Mouse (Mus musculus): ENCODE results near the gene Otud7b.

Gene Otud7b
- long read RNA-seq, experiment 1, full-length matches to known transcripts = 2 of 6 reads
- long read RNA-seq, experiment 1, partial matches to known transcripts = 0 of 6 reads
- long read RNA-seq, experiment 1, other reads (novel, unspliced or antisense) = 4 of 6 reads
- long read RNA-seq, experiment 2, full-length matches to known transcripts = 4 of 15 reads
- long read RNA-seq, experiment 2, partial matches to known transcripts = 3 of 15 reads
- long read RNA-seq, experiment 2, other reads (novel, unspliced or antisense) = 8 of 15 reads

- intact Hi-C loops (cut with DNase I) = loop anchor here (1.0 kb wide), 1 partner anchor 153 kb away; no protein-coding TSS in a partner anchor
These were observed at the start of gene Otud7b for GRCm38 (mm10) chr3:96104261-96105065. TSS of gene Otud7b (plus strand) at chr3:96104527.

- intact Hi-C loops (cut with DNase I) = loop anchor here (10.0 kb wide), 1 partner anchor 170 kb away; the partner anchor contains the start of gene Ciart
These were observed 49.0 kb upstream of the Otud7b start for GRCm38 (mm10) chr3:96055294-96055693.

- intact Hi-C loops (cut with DNase I) = loop anchor here (10.0 kb wide), 1 partner anchor 171 kb away; the partner anchor contains the start of gene Ciart
These were observed 48.3 kb upstream of the Otud7b start for GRCm38 (mm10) chr3:96056031-96056430.

- intact Hi-C loops (cut with DNase I) = loop anchor here (10.0 kb wide), 1 partner anchor 173 kb away; the partner anchor contains the start of gene Ciart
These were observed 46.6 kb upstream of the Otud7b start for GRCm38 (mm10) chr3:96057747-96058204.

GRCm38 (mm10) chr3:96058231-96058896 lies 46.0 kb upstream of the Otud7b start, which contains the start of gene Vps45:
TSS of gene Vps45 (minus strand) at chr3:96058466.
- intact Hi-C loops (cut with DNase I) = loop anchor here (10.0 kb wide), 1 partner anchor 174 kb away; the partner anchor contains the start of gene Ciart

GRCm38 (mm10) chr3:96060146-96060545 lies 44.2 kb upstream of the Otud7b start:
- intact Hi-C loops (cut with DNase I) = no loop called here

- intact Hi-C loops (cut with DNase I) = no loop called here
These were observed 41.0 kb upstream of the Otud7b start for GRCm38 (mm10) chr3:96063299-96063698.

GRCm38 (mm10) chr3:96064217-96064616 lies 40.1 kb upstream of the Otud7b start:
- intact Hi-C loops (cut with DNase I) = no loop called here

- intact Hi-C loops (cut with DNase I) = loop anchor here (5.0 kb wide), 1 partner anchor 82 kb away; no protein-coding TSS in a partner anchor
These were observed 39.2 kb upstream of the Otud7b start for GRCm38 (mm10) chr3:96065147-96065546.

- intact Hi-C loops (cut with DNase I) = loop anchor here (5.0 kb wide), 1 partner anchor 81 kb away; no protein-coding TSS in a partner anchor
These were observed 38.5 kb upstream of the Otud7b start for GRCm38 (mm10) chr3:96065754-96066375.

- intact Hi-C loops (cut with DNase I) = loop anchor here (5.0 kb wide), 1 partner anchor 81 kb away; no protein-coding TSS in a partner anchor
These were observed 37.6 kb upstream of the Otud7b start for GRCm38 (mm10) chr3:96066741-96067140.

- intact Hi-C loops (cut with DNase I) = loop anchor here (5.0 kb wide), 1 partner anchor 78 kb away; no protein-coding TSS in a partner anchor
These were observed 35.3 kb upstream of the Otud7b start for GRCm38 (mm10) chr3:96069046-96069445.

GRCm38 (mm10) chr3:96069542-96069941 lies 34.8 kb upstream of the Otud7b start:
- intact Hi-C loops (cut with DNase I) = loop anchor here (5.0 kb wide), 1 partner anchor 78 kb away; no protein-coding TSS in a partner anchor

GRCm38 (mm10) chr3:96070241-96070640 lies 34.1 kb upstream of the Otud7b start:
- intact Hi-C loops (cut with DNase I) = no loop called here

GRCm38 (mm10) chr3:96072921-96073486 lies 31.3 kb upstream of the Otud7b start:
- intact Hi-C loops (cut with DNase I) = no loop called here

GRCm38 (mm10) chr3:96078066-96078465 lies 26.3 kb upstream of the Otud7b start:
- intact Hi-C loops (cut with DNase I) = no loop called here

GRCm38 (mm10) chr3:96078711-96079110 lies 25.6 kb upstream of the Otud7b start:
- intact Hi-C loops (cut with DNase I) = no loop called here

GRCm38 (mm10) chr3:96081006-96081405 lies 23.3 kb upstream of the Otud7b start:
- intact Hi-C loops (cut with DNase I) = loop anchor here (5.0 kb wide), 1 partner anchor 66 kb away; no protein-coding TSS in a partner anchor

- intact Hi-C loops (cut with DNase I) = loop anchor here (5.0 kb wide), 1 partner anchor 66 kb away; no protein-coding TSS in a partner anchor
These were observed 22.7 kb upstream of the Otud7b start for GRCm38 (mm10) chr3:96081650-96082049.

GRCm38 (mm10) chr3:96082100-96082499 lies 22.2 kb upstream of the Otud7b start:
- intact Hi-C loops (cut with DNase I) = loop anchor here (5.0 kb wide), 1 partner anchor 65 kb away; no protein-coding TSS in a partner anchor
